Mouse (Mus musculus): ENCODE data around the gene Gli1.
"Not testable (repeated sequence)": the region's sequence is repeated elsewhere in the genome, so short reads cannot be mapped to it uniquely, and the experiment has no call there.

Gli1 gene

GRCm38 (mm10) chr10:127322178-127322577, 19.6 kb downstream of the Gli1 start:
- DNase-seq (ENCODE audit: low spot score): peak; percentile 43

DNA sequence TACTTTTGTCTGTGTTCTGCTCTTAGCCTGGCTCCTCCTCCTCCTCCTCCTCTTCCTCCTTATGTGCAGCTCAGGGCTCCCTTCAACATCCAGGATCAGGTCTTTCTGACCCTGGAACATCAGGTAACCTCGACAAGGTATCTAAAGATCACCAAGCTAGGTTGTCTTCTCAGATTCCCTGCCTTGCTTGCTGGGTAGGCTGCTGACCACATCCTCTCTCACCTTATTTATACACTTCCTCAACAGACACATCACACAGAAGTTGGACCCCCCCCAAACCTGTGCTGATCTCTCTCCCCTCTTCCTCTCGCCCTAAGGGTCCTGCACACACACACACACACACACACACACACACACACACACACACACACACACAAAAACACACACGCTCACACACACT, 20.2 kb downstream of the Gli1 start, which contains the start of gene Arhgap9:
Gene Arhgap9, plus strand, starts transcription at position 344 of the 400 bp plus-strand sequence.
- DNase-seq (ENCODE audit: low spot score): no peak

DNA sequence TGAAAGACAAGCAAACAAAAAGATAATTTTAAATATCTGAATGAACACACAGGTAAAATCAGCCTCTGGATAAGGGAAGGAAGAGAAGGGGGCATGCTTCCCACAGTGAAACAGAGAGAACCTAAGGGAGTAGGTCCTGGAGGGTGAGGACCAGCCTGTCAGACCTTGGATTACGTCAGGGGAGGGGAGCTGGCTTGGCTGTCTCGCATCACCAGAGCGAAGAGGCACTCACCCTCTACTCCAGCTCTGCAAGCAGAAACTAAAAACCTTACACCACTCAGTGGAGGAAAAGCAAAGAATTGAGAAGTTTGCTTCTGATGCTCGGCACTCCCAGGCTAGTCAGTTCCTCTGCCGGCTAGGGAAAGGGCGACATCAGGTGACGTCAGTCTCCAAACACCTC, 21.8 kb downstream of the Gli1 start:
- no peak for DNase-seq (ENCODE audit: low spot score)

GRCm38 (mm10) chr10:127318009-127318408, 23.8 kb downstream of the Gli1 start:
- DNase-seq (ENCODE audit: low spot score): no peak

DNA sequence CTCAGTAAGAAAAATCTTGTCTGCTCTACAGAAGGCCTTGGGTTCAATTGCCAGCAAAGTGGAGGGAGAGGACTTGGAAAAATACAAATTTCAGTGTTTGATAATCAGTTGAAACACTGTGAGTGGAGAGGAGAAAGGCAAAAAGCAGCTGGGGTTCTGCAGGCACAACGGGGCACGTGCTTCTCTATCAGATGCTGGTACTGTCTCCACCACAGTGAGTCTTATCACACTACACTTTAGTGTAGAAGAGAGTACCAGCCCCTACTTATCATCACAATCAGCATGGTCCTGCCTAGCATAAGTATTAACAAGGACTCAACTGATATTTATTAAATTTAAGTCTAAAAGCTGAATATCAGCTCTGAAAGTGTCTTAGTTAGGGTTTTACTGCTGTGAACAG, 24.5 kb downstream of the Gli1 start:
- no peak for DNase-seq (ENCODE audit: low spot score)

DNA sequence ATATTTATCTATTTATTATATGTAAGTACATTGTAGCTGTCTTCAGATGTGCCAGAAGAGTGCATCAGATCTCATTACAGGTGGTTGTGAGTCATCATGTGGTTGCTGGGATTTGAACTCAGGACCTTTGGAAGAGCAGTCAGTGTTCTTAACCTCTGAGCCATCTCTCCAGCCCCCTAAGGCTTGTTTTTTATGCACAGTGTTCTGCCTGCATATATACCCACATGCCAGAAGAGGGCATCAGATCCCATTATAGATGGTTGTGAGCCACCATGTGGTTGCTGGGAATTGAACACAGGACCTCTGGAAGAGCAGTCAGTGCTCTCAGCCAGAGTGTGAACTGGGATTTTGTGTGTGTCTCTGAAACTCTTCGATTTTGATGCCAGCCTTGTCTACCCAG, 26.8 kb downstream of the Gli1 start:
- not testable (repeated sequence) for DNase-seq (ENCODE audit: low spot score)

DNA sequence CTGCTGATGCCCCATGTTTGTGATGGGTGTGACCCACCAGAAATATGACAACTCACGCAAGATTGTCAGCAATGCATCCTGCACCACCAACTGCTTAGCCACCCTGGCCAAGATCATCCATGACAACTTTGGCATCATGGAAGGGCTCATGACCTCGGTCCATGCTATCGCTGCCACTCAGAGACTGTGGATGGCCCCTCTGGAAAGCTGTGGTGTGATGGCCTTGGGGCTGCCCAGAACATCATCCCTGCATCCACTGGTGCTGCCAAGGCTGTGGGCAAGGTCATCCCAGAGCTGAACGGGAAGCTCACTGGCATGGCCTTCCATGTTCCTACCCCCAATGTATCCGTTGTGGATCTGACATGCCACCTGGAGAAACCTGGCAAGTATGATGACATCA, 28.3 kb downstream of the Gli1 start:
- DNase-seq (ENCODE audit: low spot score): not testable (repeated sequence)

DNA sequence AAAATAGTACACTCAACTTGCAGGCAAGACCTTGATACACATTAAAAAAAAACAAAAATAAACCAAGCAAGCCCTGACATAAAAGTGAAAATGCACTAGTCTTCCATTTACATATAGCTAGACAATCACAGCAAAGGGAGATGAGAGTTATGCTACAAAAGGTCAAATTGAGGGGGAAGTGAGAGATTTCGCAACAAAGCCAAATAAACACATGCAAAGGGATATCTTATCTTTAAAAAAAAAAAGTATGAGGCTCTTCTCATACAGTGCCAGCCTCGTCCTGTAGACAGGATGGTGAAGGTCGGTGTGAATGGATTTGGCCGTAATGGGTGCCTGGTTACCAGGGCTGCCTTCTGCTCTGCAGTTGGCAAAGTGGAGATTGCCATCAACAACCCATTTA, 28.9 kb downstream of the Gli1 start:
- DNase-seq (ENCODE audit: low spot score): no peak

GRCm38 (mm10) chr10:127312356-127312676, 29.5 kb downstream of the Gli1 start:
- DNase-seq (ENCODE audit: low spot score): peak; percentile 86

- DNase-seq (ENCODE audit: low spot score): peak; percentile 88
Measured at GRCm38 (mm10) chr10:127311476-127312355, 30.1 kb downstream of the Gli1 start, which contains the start of gene Mars. Gene Mars (minus strand): TSS chr10:127311786.

- peak; percentile 49 for DNase-seq (ENCODE audit: low spot score)
Measured at GRCm38 (mm10) chr10:127310523-127311475, 31.0 kb downstream of the Gli1 start.

DNA sequence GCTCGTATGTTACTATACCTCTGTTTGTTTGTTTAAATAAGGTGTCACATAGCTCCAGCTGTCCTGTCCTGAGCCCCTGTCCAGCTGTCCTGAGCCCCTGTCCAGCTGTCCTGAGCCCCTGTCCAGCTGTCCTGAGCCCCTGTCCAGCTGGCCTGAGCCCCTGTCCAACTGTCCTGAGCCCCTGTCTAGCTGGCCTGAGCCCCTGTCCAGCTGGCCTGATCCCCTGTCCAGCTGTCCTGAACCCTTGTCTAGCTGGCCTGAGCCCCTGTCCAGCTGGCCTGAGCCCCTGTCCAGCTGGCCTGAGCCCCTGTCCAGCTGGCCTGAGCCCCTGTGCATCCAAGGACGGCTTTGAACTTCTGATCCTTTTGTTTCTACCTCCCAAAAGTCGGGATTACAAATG, 32.6 kb downstream of the Gli1 start:
- not testable (repeated sequence) for DNase-seq (ENCODE audit: low spot score)

- DNase-seq (ENCODE audit: low spot score): peak; percentile 39
Measured at GRCm38 (mm10) chr10:127303136-127303535, 38.6 kb downstream of the Gli1 start.

- no peak for DNase-seq (ENCODE audit: low spot score)
Measured at GRCm38 (mm10) chr10:127300361-127300760, 41.4 kb downstream of the Gli1 start.

- DNase-seq (ENCODE audit: low spot score): no peak
Measured at GRCm38 (mm10) chr10:127297015-127297871, 44.5 kb downstream of the Gli1 start.

GRCm38 (mm10) chr10:127295986-127296794, 45.6 kb downstream of the Gli1 start:
- DNase-seq (ENCODE audit: low spot score): peak; percentile 43

DNA sequence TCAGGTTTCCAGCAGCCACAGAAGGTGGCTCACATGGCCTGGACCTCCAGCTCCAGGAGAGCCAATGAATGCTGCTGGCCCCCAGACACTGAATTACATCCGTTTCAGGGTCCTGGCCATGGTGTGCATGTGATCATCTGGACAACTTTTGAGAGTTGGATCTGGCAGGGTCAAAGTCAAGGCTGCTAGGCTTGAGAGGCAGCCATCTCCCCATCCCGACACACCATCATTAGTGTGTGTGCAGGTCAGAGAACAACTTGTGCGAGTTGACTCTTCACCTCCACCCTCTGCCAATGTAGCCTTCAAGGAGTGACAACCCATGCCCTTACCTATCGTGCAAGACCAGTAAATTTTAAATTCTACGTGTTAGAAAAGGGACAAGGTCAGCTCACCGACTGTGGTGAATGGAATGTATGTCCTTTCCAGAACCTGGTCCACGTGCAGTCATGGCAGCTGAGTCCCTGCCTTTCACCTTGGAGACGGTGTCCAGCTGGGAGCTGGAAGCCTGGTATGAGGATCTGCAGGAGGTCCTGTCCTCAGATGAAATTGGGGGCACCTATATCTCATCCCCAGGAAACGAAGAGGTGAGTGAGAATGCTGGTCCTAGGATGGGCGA, 46.8 kb downstream of the Gli1 start:
- no peak for DNase-seq (ENCODE audit: low spot score)

DNA sequence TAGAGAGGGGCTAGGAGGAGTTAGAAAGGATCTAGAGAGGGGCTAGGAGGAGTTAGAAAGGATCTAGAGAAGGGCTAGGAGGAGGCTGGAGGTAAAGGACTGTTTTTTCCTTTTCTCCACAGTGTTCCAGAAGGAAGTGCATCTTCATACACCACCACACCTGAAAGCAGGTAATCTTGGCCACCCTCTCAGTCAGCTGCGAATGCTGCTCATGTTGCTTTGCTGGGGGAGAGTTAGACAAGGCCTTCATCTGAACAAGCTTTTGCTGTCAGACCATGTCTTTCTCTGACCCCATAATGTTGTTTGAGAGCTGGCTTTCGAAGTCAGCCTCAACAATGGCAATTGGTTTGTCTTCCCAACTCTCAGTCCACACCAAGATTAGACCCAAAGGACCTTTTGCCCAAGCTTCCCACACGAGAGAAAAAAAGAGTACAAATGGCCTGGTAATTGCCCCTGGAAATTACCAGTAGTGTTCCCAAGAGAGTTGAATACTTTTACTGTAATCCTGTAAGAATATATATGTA, 48.1 kb downstream of the Gli1 start:
- no peak for DNase-seq (ENCODE audit: low spot score)

GRCm38 (mm10) chr10:127292987-127293538, 48.7 kb downstream of the Gli1 start:
- no peak for DNase-seq (ENCODE audit: low spot score)
